Mouse (Mus musculus) liver, adult 2 months (tissue): ENCODE measurements at regions not wholly inside any gene's neighbourhood (a gene's known extent, or its start where the extent isn't known, plus 50 kb on each side); places are given as distances from the start of the nearest gene placed in this dataset.

Experiments
- DNase-seq: peaks from one replicate; pipeline ENCODE4 v3.0.0-alpha.2; 2011; ENCODE audit warnings: low read depth, low spot score; ENCODE audit errors: extremely low read depth
- H3K27ac ChIP-seq: fragments of 200-500 bp; replicated peaks from 2 replicates; pipeline ENCODE4 v1.5.1; 2012; ENCODE audit warnings: low read depth, mild to moderate bottlenecking, control low read depth, inconsistent platforms, low read length; ENCODE audit not compliant: insufficient read depth
- H3K27me3 ChIP-seq: fragments of 200-500 bp; 2 replicates; pipeline ENCODE4 v1.6.1; 2012; ENCODE audit warnings: mild to moderate bottlenecking, moderate library complexity, low read length, inconsistent platforms; ENCODE audit not compliant: control insufficient read depth, insufficient read depth
- H3K36me3 ChIP-seq: fragments of 200-500 bp; 2 replicates; pipeline ENCODE4 v1.6.1; 2012; ENCODE audit warnings: low read length, inconsistent platforms; ENCODE audit not compliant: control insufficient read depth, insufficient read depth
- H3K4me1 ChIP-seq: fragments of 200-500 bp; 2 replicates; pipeline ENCODE4 v1.6.1; 2011; ENCODE audit warnings: low read length; ENCODE audit not compliant: control insufficient read depth, insufficient read depth
- H3K4me3 ChIP-seq: fragments of 200-500 bp; 2 replicates; pipeline ENCODE4 v1.5.1; 2011; ENCODE audit warnings: low read depth, mild to moderate bottlenecking, control low read depth, low read length, moderate library complexity; ENCODE audit not compliant: insufficient read depth
- H3K79me2 ChIP-seq: fragments of 200-500 bp; 2 replicates; pipeline ENCODE4 v1.6.1; 2012; ENCODE audit warnings: inconsistent platforms, mild to moderate bottlenecking, low read length, moderate library complexity; ENCODE audit not compliant: control insufficient read depth, insufficient read depth
- H3K9ac ChIP-seq: fragments of 200-500 bp; 2 replicates; pipeline ENCODE4 v1.6.1; 2012; ENCODE audit warnings: low read depth, mild to moderate bottlenecking, control low read depth, inconsistent platforms, low read length
- CTCF ChIP-seq: fragments of 200-500 bp; IDR thresholded peaks from 2 replicates; pipeline ENCODE4 v1.5.1; 2011; ENCODE audit warnings: low read depth, low read length, control low read depth
- POLR2A ChIP-seq: fragments of 200-500 bp; IDR thresholded peaks from 2 replicates; pipeline ENCODE4 v1.6.1; 2011; ENCODE audit warnings: low read length, control low read depth; ENCODE audit not compliant: insufficient read depth; ENCODE audit errors: extremely low read depth
- WGBS: fragments of 180-500 bp; shearing (Covaris S2); methylation state at CpG from one replicate; pipeline ENCODE4 v1.1.7; 2018; 5-methylcytosine and 5-hydroxymethylcytosine counted together

- no peaks in the 10 kb centered on the region for H3K36me3 ChIP-seq
- no peak overlapping the region for H3K4me3 ChIP-seq
- TF ChIP-seq CTCF = no peak
- no peak for TF ChIP-seq POLR2A
- no peak overlapping the region for H3K27ac ChIP-seq
- no peaks in the 10 kb centered on the region for H3K27me3 ChIP-seq
- WGBS = 67% methylated on average over 4 of the region's 4 CpGs
- no peak overlapping the region for H3K9ac ChIP-seq
- no peaks in the 10 kb centered on the region for H3K4me1 ChIP-seq
- no peak for DNase-seq
- no peaks in the 10 kb centered on the region for H3K79me2 ChIP-seq
Measured at GRCm38 (mm10) chr3:139947247-139947646, 741.8 kb downstream of the Stpg2 start.

GRCm38 (mm10) chr3:139949096-139949495 lies 743.6 kb downstream of the Stpg2 start:
- Histone ChIP-seq H3K79me2 (no peaks in the 10 kb centered on the region), H3K36me3 (no peaks in the 10 kb centered on the region), H3K9ac (no peak overlapping the region), H3K27ac (no peak overlapping the region), H3K27me3 (no peaks in the 10 kb centered on the region), H3K4me1 (no peaks in the 10 kb centered on the region), H3K4me3 (no peak overlapping the region)
- DNase-seq = no peak
- 56% methylated on average over 4 of the region's 4 CpGs for WGBS
- TF ChIP-seq POLR2A (no peak), CTCF (no peak)

- Histone ChIP-seq H3K9ac (no peak overlapping the region), H3K36me3 (no peaks in the 10 kb centered on the region), H3K79me2 (no peaks in the 10 kb centered on the region), H3K4me1 (no peaks in the 10 kb centered on the region), H3K27me3 (no peaks in the 10 kb centered on the region), H3K4me3 (no peak overlapping the region), H3K27ac (no peak overlapping the region)
- WGBS = 86% methylated on average over 8 of the region's 8 CpGs
- no peak for DNase-seq
- TF ChIP-seq POLR2A (no peak), CTCF (no peak)
Measured at GRCm38 (mm10) chr3:139950016-139950705, 744.7 kb downstream of the Stpg2 start.

- Histone ChIP-seq H3K9ac (no peak overlapping the region), H3K79me2 (no peaks in the 10 kb centered on the region), H3K36me3 (no peaks in the 10 kb centered on the region), H3K4me3 (no peak overlapping the region), H3K27me3 (no peaks in the 10 kb centered on the region), H3K27ac (no peak overlapping the region), H3K4me1 (no peaks in the 10 kb centered on the region)
- no peak for TF ChIP-seq CTCF
- TF ChIP-seq POLR2A = no peak
- 79% methylated on average over 8 of the region's 8 CpGs for WGBS
- no peak for DNase-seq
Measured at GRCm38 (mm10) chr3:139951516-139951915, 746.0 kb downstream of the Stpg2 start.

- no peak overlapping the region for H3K9ac ChIP-seq
Measured at GRCm38 (mm10) chr3:139978172-139978571, 772.7 kb downstream of the Stpg2 start.

GRCm38 (mm10) chr3:139985830-139986481 lies 780.5 kb downstream of the Stpg2 start:
- TF ChIP-seq CTCF = no peak
- TF ChIP-seq POLR2A = no peak
- WGBS = 64% methylated on average over 4 of the region's 4 CpGs

More at GRCm38 (mm10) chr3:139978172-139978571, 772.7 kb downstream of the Stpg2 start:
- Histone ChIP-seq H3K36me3 (no peaks in the 10 kb centered on the region), H3K4me1 (no peaks in the 10 kb centered on the region), H3K27me3 (no peaks in the 10 kb centered on the region), H3K79me2 (no peaks in the 10 kb centered on the region), H3K27ac (no peak overlapping the region), H3K4me3 (no peak overlapping the region)
- 67% methylated on average over 1 of the region's 1 CpGs for WGBS
- TF ChIP-seq POLR2A (no peak), CTCF (no peak)
- DNase-seq = no peak

More at GRCm38 (mm10) chr3:139985830-139986481, 780.5 kb downstream of the Stpg2 start:
- no peaks in the 10 kb centered on the region for H3K4me1 ChIP-seq
- no peak overlapping the region for H3K4me3 ChIP-seq
- no peak overlapping the region for H3K9ac ChIP-seq
- DNase-seq = no peak
- H3K27ac ChIP-seq = no peak overlapping the region
- no peaks in the 10 kb centered on the region for H3K79me2 ChIP-seq
- no peaks in the 10 kb centered on the region for H3K36me3 ChIP-seq
- no peaks in the 10 kb centered on the region for H3K27me3 ChIP-seq
